Mouse (Mus musculus): ENCODE results near the gene St3gal2. TPM values are rescaled to one million over a fixed set of nuclear protein-coding genes. Genes with fewer than 3 reads are reported as not detected.

The St3gal2 gene
- polyA plus RNA-seq, 1 experiment from 2014 or later, result 26.2 TPM

DNA sequence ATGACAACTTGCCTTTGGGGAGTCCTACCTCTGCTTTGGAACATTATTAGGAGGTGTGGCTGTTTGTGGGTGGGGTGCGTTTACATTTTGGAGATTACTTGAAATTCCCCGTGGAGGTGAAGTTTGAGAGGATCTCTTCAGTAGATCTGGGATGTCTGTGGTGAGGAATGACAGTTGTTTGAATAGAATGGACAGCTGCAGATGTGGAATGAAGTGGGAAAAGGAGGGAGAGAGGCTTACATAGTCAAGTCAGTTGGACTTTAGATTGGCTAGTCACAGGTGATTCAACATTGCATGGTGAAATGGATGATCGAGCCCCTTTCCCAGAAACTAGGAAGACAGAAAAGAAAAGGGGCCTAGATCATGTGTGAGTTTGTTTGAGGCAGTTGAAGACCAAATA is 12.7 kb downstream of the St3gal2 start:
- 86% methylated on average over 3 of the region's 3 CpGs for WGBS
- no peak overlapping the region for H3K9ac ChIP-seq
- H3K9me3 ChIP-seq, result no peaks in the 10 kb centered on the region
- H3K27me3 ChIP-seq, result no peaks in the 10 kb centered on the region
- no peak overlapping the region for H3K4me3 ChIP-seq (replicated peaks)
- no peak overlapping the region for H3K27ac ChIP-seq
- no peak overlapping the region for H3K4me2 ChIP-seq
- ATAC-seq (ENCODE audit: low FRiP score), result no peak
- H3K4me1 ChIP-seq, result no peaks in the 10 kb centered on the region; the same call in 1 of the 2 replicates
- 0 out of 2 replicates have a peak, but pooled peaks cover 4% of the 10 kb centered on the region for H3K36me3 ChIP-seq (replicated peaks)

DNA sequence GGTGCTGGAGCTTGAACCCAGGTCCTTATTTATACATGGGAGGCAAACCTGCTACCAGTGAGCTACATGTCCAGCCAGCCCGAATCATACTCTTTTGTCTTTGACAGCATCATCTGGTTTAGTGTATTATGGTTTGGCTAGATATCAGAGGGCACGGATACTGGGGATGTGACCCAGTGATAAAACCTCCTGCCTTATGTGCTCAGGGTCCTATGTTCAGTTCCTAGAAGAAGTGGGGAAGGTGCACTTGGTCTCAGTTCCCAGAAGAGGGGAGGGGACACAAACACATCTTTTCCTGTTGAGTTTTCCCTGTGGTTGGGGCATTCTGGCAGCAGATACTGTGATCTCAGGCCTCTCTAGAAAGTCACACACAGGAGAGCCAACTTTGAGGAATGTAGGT is 13.6 kb downstream of the St3gal2 start:
- Histone ChIP-seq H3K27ac (no peak overlapping the region), H3K4me2 (no peak overlapping the region), H3K36me3 (replicated peaks) (0 out of 2 replicates have a peak, but pooled peaks cover 4% of the 10 kb centered on the region), H3K4me1 (no peaks in the 10 kb centered on the region; the same call in 1 of the 2 replicates), H3K9me3 (no peaks in the 10 kb centered on the region), H3K27me3 (no peaks in the 10 kb centered on the region), H3K4me3 (replicated peaks) (no peak overlapping the region), H3K9ac (no peak overlapping the region)
- no peak for ATAC-seq (ENCODE audit: low FRiP score)
- WGBS, result 95% methylated on average over 2 of the region's 2 CpGs

GRCm38 (mm10) chr8:110936217-110936616 is 16.5 kb downstream of the St3gal2 start:
- Histone ChIP-seq H3K4me1 (no peaks in the 10 kb centered on the region), H3K27ac (no peak overlapping the region), H3K9me3 (no peaks in the 10 kb centered on the region), H3K4me2 (no peak overlapping the region), H3K9ac (no peak overlapping the region), H3K4me3 (replicated peaks) (no peak overlapping the region), H3K36me3 (replicated peaks) (0 out of 2 replicates have a peak, but pooled peaks cover 4% of the 10 kb centered on the region), H3K27me3 (no peaks in the 10 kb centered on the region)
- no peak for ATAC-seq (ENCODE audit: low FRiP score)
- WGBS, result 95% methylated on average over 12 of the region's 12 CpGs

GRCm38 (mm10) chr8:110938882-110939589 is 19.3 kb downstream of the St3gal2 start:
- Histone ChIP-seq H3K4me1 (peaks cover 4% of the 10 kb centered on the region; the same call in 1 of the 2 replicates), H3K36me3 (replicated peaks) (no peaks in the 10 kb centered on the region), H3K4me2 (no peak overlapping the region), H3K27ac (no peak overlapping the region), H3K9me3 (no peaks in the 10 kb centered on the region), H3K27me3 (no peaks in the 10 kb centered on the region), H3K4me3 (replicated peaks) (no peak overlapping the region), H3K9ac (no peak overlapping the region)
- 89% methylated on average over 6 of the region's 6 CpGs for WGBS
- ATAC-seq (ENCODE audit: low FRiP score), result no peak

DNA sequence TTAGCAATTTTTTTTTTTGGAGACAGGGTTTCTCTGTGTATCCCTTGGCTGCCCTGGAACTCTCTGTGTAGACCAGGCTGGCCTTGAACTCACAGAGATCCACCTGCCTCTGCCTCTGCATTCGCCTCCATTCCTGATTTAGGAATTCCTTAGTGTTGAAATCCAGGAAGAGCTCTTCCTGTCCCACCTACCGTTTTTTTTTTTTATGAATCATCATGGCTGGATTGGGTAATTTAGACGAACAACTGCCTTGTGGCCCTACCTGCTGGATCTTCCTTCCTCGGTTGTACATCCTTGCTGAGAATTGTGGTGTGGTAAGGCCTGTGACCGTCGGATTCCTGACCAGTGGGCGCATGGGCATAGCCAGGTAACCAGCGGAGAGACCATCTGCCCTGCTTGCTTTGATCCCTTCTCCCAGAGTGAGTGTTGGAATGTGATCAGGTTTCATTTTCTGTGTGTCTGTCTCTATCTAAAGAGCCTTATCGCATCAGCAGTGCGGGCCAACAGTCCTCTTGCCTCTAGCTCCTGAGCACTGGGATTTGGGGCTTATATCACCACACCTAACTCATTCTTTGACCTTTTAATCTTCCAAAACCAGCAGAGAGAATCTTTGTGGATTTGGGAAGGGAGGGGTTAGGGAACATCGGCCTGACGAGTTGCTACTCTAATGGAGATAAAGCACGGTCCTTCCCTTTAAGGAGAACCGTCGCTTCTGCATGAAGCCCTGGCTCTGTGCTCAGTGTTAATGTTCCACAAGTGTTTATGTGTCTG is 21.1 kb downstream of the St3gal2 start:
- H3K4me1 ChIP-seq, result peaks cover 4% of the 10 kb centered on the region; the same call in 1 of the 2 replicates
- H3K9me3 ChIP-seq, result no peaks in the 10 kb centered on the region
- no peak overlapping the region for H3K27ac ChIP-seq
- 92% methylated on average over 15 of the region's 15 CpGs for WGBS
- ATAC-seq (ENCODE audit: low FRiP score), result no peak
- H3K27me3 ChIP-seq, result no peaks in the 10 kb centered on the region
- no peak overlapping the region for H3K9ac ChIP-seq
- no peak overlapping the region for H3K4me3 ChIP-seq (replicated peaks)
- H3K36me3 ChIP-seq (replicated peaks), result no peaks in the 10 kb centered on the region
- no peak overlapping the region for H3K4me2 ChIP-seq

GRCm38 (mm10) chr8:110941453-110941948 is 21.8 kb downstream of the St3gal2 start:
- Histone ChIP-seq H3K27me3 (no peaks in the 10 kb centered on the region), H3K9me3 (no peaks in the 10 kb centered on the region), H3K4me1 (peaks cover 4% of the 10 kb centered on the region; the same call in 1 of the 2 replicates), H3K36me3 (replicated peaks) (no peaks in the 10 kb centered on the region), H3K4me3 (replicated peaks) (no peak overlapping the region), H3K27ac (no peak overlapping the region), H3K4me2 (no peak overlapping the region), H3K9ac (no peak overlapping the region)
- WGBS, result 59% methylated on average over 10 of the region's 10 CpGs
- no peak for ATAC-seq (ENCODE audit: low FRiP score)

DNA sequence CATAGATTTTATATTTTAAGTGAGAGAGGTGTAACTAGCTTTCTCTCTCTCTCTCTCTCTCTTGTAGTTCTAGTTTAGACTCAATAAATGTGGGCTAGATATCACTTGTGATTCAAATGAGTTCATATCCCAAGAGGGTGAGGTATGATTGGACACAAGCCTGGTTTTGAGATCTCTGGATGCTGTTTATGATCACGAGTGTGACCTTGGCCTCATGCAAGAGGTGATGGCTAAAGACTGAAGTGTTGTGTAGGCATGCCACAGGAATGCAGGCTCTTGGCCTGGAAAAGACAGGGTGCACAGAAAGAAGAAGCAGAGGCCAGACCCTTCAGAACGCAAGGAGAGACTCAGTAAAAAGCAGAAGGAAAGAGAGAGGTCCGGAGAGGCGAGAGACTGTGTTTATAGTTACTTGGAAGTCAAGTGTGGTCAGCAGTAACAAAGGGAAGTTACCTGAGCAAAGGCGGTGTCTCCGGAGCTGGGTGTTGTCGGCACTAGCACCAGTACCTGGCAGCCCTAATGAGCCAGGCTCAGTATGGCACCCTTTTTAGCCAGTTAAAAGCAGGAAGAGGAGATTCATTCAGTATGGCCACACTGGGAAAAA is 24.7 kb downstream of the St3gal2 start:
- 88% methylated on average over 7 of the region's 7 CpGs for WGBS
- no peak overlapping the region for H3K27ac ChIP-seq
- H3K4me3 ChIP-seq (replicated peaks), result no peak overlapping the region
- H3K36me3 ChIP-seq (replicated peaks), result no peaks in the 10 kb centered on the region
- H3K4me1 ChIP-seq, result peaks cover 4% of the 10 kb centered on the region; the same call in 1 of the 2 replicates
- no peak overlapping the region for H3K4me2 ChIP-seq
- ATAC-seq (ENCODE audit: low FRiP score), result no peak
- H3K9me3 ChIP-seq, result no peaks in the 10 kb centered on the region
- no peak overlapping the region for H3K9ac ChIP-seq
- no peaks in the 10 kb centered on the region for H3K27me3 ChIP-seq

DNA sequence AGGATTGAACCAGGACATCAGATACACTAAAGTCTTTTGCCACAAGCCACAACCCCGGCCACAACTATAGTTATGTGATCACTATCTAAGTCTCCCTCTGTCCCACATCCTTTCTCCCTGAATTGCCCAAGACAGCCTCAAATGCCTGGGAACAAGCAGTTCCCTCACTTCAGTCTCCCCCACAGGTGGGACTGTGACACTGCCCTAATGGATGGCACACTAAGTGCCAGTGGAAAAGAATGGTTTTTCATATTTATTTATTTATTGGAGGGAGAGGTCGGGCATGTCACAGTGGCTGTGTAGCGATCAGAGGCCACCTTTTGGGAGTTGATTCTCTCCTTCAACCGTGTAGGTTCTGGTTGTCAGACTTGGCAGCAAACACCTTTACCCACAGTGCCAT is 26.0 kb downstream of the St3gal2 start:
- 88% methylated on average over 4 of the region's 4 CpGs for WGBS
- Histone ChIP-seq H3K4me2 (no peak overlapping the region), H3K36me3 (replicated peaks) (no peaks in the 10 kb centered on the region), H3K9me3 (no peaks in the 10 kb centered on the region), H3K27ac (no peak overlapping the region), H3K4me3 (replicated peaks) (no peak overlapping the region), H3K4me1 (peaks cover 4% of the 10 kb centered on the region; the same call in 1 of the 2 replicates), H3K27me3 (no peaks in the 10 kb centered on the region), H3K9ac (no peak overlapping the region)
- ATAC-seq (ENCODE audit: low FRiP score), result no peak

DNA sequence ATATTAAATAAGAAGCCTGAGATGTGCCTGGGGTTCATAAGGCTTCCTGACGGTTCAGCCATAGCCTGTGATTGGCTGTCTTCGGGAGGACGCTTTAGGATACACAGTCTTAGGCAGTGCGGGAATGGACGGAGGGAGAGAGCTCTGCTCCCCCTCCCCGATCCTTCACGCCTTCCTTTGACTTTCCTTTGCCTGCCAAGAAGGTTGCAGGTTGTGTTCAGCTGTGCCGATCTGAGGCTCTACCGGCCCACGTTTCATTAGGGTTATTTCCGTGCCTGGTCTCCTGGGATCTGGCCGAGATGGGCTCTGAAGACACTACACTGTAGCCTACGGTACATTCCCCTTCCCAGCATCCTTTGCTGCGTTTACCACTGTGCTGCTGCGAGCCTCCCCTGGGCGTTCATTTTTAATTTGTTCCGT is 30.4 kb downstream of the St3gal2 start:
- Histone ChIP-seq H3K27ac (no peak overlapping the region), H3K4me1 (no peaks in the 10 kb centered on the region), H3K27me3 (no peaks in the 10 kb centered on the region), H3K36me3 (replicated peaks) (peaks cover 12% of the 10 kb centered on the region; the same call in 1 of the 2 replicates), H3K9me3 (no peaks in the 10 kb centered on the region), H3K4me2 (no peak overlapping the region), H3K9ac (no peak overlapping the region), H3K4me3 (replicated peaks) (no peak overlapping the region)
- ATAC-seq (ENCODE audit: low FRiP score), result no peak
- WGBS, result 89% methylated on average over 17 of the region's 17 CpGs

GRCm38 (mm10) chr8:110954776-110955175 is 35.1 kb downstream of the St3gal2 start:
- Histone ChIP-seq H3K4me3 (replicated peaks) (no peak overlapping the region), H3K27ac (no peak overlapping the region), H3K4me2 (no peak overlapping the region), H3K9ac (no peak overlapping the region), H3K4me1 (0 out of 2 replicates have a peak, but pooled peaks cover 2% of the 10 kb centered on the region), H3K27me3 (no peaks in the 10 kb centered on the region), H3K9me3 (no peaks in the 10 kb centered on the region), H3K36me3 (replicated peaks) (peaks cover 43% of the 10 kb centered on the region)
- ATAC-seq (ENCODE audit: low FRiP score), result no peak
- 90% methylated on average over 8 of the region's 8 CpGs for WGBS

DNA sequence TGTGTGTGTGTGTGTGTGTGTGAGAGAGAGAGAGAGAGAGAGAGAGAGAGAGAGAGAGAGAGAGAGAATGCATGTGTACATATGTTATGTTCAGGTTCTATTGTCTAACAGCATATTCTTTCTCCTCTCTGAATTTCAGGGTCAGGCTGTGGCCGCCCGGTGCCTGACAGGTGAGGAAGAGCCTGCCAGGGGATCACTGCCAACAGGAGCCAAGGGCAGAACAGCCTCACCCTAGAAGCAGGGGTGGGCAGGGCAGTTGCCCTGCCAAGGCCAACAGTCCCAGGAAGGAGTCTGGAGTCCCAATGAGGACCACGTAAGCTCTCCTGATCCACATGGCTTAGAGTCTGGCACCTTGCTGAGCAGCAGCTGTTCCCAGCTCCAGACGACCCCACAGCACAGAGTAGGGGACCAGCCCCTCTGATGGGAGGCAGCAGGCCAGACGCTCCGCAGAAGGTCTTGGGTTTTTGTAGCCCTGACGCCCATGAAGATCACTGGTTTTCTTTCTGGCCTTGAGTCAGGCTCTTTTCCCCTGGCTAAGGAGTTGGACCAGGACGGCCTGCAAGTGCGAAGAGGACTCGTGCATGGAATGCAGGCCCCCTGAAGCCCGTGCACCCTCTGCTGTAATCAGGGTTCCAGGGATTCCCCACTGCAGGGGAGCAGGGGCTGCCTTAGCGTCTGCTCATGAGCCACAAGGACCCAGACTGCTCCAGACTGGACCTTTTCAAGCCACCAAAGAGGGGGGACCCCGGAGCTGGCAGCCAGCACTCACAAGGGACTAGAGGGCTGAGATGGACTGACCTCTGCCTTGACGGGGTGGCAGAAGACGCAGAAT is 37.1 kb downstream of the St3gal2 start:
- peaks cover 47% of the 10 kb centered on the region for H3K36me3 ChIP-seq (replicated peaks)
- ATAC-seq (ENCODE audit: low FRiP score), result no peak
- 87% methylated on average over 15 of the region's 15 CpGs for WGBS
- no peak overlapping the region for H3K4me2 ChIP-seq
- H3K4me3 ChIP-seq (replicated peaks), result no peak overlapping the region
- H3K4me1 ChIP-seq, result 0 out of 2 replicates have a peak, but pooled peaks cover 2% of the 10 kb centered on the region
- H3K27ac ChIP-seq, result no peak overlapping the region
- no peak overlapping the region for H3K9ac ChIP-seq
- no peaks in the 10 kb centered on the region for H3K27me3 ChIP-seq
- H3K9me3 ChIP-seq, result no peaks in the 10 kb centered on the region
